Mouse (Mus musculus): ENCODE measurements around the gene Slco1c1. TPM values are rescaled to one million over a fixed set of nuclear protein-coding genes. Genes with fewer than 3 reads are reported as not detected.
A peak's percentile ranks its signal among the peaks of the same experiment; 100 is the strongest.

The Slco1c1 gene
- polyA plus RNA-seq, 1 experiment from 2014 or later: not detected

- H3K9me3 ChIP-seq (ENCODE audit: low read length): no peaks in the 10 kb centered on the region
- no peak overlapping the region for H3K4me3 ChIP-seq (ENCODE audit: low read length)
- ATAC-seq (ENCODE audit: low FRiP score, low TSS enrichment): no peak
- H3K27me3 ChIP-seq (ENCODE audit: insufficient read depth, low read length): no peaks in the 10 kb centered on the region
- no peak overlapping the region for H3K4me2 ChIP-seq (replicated peaks; ENCODE audit: low read depth, low read length)
- H3K27ac ChIP-seq (ENCODE audit: low read length): no peak overlapping the region
- H3K4me1 ChIP-seq (ENCODE audit: insufficient read depth, low read length): no peaks in the 10 kb centered on the region
- no peaks in the 10 kb centered on the region for H3K36me3 ChIP-seq (ENCODE audit: insufficient read depth, low read length)
- no peak overlapping the region for H3K9ac ChIP-seq (replicated peaks; ENCODE audit: low read length)
- WGBS: 76% methylated on average over 2 of the region's 2 CpGs
These were observed 1.6 kb upstream of the Slco1c1 start for GRCm38 (mm10) chr6:141522541-141522940.

- Histone ChIP-seq H3K4me2 (replicated peaks; ENCODE audit: low read depth, low read length) (no peak overlapping the region), H3K9ac (replicated peaks; ENCODE audit: low read length) (no peak overlapping the region), H3K9me3 (ENCODE audit: low read length) (no peaks in the 10 kb centered on the region), H3K4me1 (ENCODE audit: insufficient read depth, low read length) (no peaks in the 10 kb centered on the region), H3K36me3 (ENCODE audit: insufficient read depth, low read length) (no peaks in the 10 kb centered on the region), H3K27me3 (ENCODE audit: insufficient read depth, low read length) (no peaks in the 10 kb centered on the region), H3K4me3 (ENCODE audit: low read length) (no peak overlapping the region), H3K27ac (ENCODE audit: low read length) (no peak overlapping the region)
- ATAC-seq (ENCODE audit: low FRiP score, low TSS enrichment): no peak
- WGBS: 97% methylated on average over 1 of the region's 1 CpGs
These were observed 1.6 kb downstream of the Slco1c1 start for GRCm38 (mm10) chr6:141525787-141526186.

- no peak overlapping the region for H3K9ac ChIP-seq (replicated peaks; ENCODE audit: low read length)
- H3K4me3 ChIP-seq (ENCODE audit: low read length): no peak overlapping the region
- H3K27me3 ChIP-seq (ENCODE audit: insufficient read depth, low read length): no peaks in the 10 kb centered on the region
- no peak for ATAC-seq (ENCODE audit: low FRiP score, low TSS enrichment)
- H3K27ac ChIP-seq (ENCODE audit: low read length): no peak overlapping the region
- no peaks in the 10 kb centered on the region for H3K36me3 ChIP-seq (ENCODE audit: insufficient read depth, low read length)
- no peaks in the 10 kb centered on the region for H3K9me3 ChIP-seq (ENCODE audit: low read length)
- H3K4me2 ChIP-seq (replicated peaks; ENCODE audit: low read depth, low read length): no peak overlapping the region
- H3K4me1 ChIP-seq (ENCODE audit: insufficient read depth, low read length): no peaks in the 10 kb centered on the region
- 72% methylated on average over 6 of the region's 6 CpGs for WGBS
These were observed 6.7 kb downstream of the Slco1c1 start for GRCm38 (mm10) chr6:141530865-141531264.

GRCm38 (mm10) chr6:141537298-141537697, 13.1 kb downstream of the Slco1c1 start:
- Histone ChIP-seq H3K27me3 (ENCODE audit: insufficient read depth, low read length) (no peaks in the 10 kb centered on the region), H3K9ac (replicated peaks; ENCODE audit: low read length) (no peak overlapping the region), H3K36me3 (ENCODE audit: insufficient read depth, low read length) (no peaks in the 10 kb centered on the region), H3K9me3 (ENCODE audit: low read length) (no peaks in the 10 kb centered on the region), H3K4me1 (ENCODE audit: insufficient read depth, low read length) (0 out of 2 replicates have a peak, but pooled peaks cover 6% of the 10 kb centered on the region), H3K27ac (ENCODE audit: low read length) (no peak overlapping the region), H3K4me3 (ENCODE audit: low read length) (no peak overlapping the region), H3K4me2 (replicated peaks; ENCODE audit: low read depth, low read length) (no peak overlapping the region)
- no peak for ATAC-seq (ENCODE audit: low FRiP score, low TSS enrichment)
- WGBS: 23% methylated on average over 3 of the region's 3 CpGs

GRCm38 (mm10) chr6:141541136-141541535, 17.0 kb downstream of the Slco1c1 start:
- WGBS: 66% methylated on average over 1 of the region's 1 CpGs
- Histone ChIP-seq H3K4me2 (replicated peaks; ENCODE audit: low read depth, low read length) (no peak overlapping the region), H3K9ac (replicated peaks; ENCODE audit: low read length) (no peak overlapping the region), H3K4me1 (ENCODE audit: insufficient read depth, low read length) (peaks cover 14% of the 10 kb centered on the region; the same call in 1 of the 2 replicates), H3K4me3 (ENCODE audit: low read length) (no peak overlapping the region), H3K36me3 (ENCODE audit: insufficient read depth, low read length) (no peaks in the 10 kb centered on the region), H3K27me3 (ENCODE audit: insufficient read depth, low read length) (no peaks in the 10 kb centered on the region), H3K27ac (ENCODE audit: low read length) (no peak overlapping the region), H3K9me3 (ENCODE audit: low read length) (no peaks in the 10 kb centered on the region)
- ATAC-seq (ENCODE audit: low FRiP score, low TSS enrichment): no peak

- ATAC-seq (ENCODE audit: low FRiP score, low TSS enrichment): peak; percentile 71; the same call in 1 of the 2 replicates
- 54% methylated on average over 7 of the region's 7 CpGs for WGBS
- peaks cover 8% of the 10 kb centered on the region; the same call in 1 of the 2 replicates for H3K4me1 ChIP-seq (ENCODE audit: insufficient read depth, low read length)
- no peaks in the 10 kb centered on the region for H3K27me3 ChIP-seq (ENCODE audit: insufficient read depth, low read length)
- H3K4me2 ChIP-seq (replicated peaks; ENCODE audit: low read depth, low read length): no peak overlapping the region
- no peak overlapping the region for H3K4me3 ChIP-seq (ENCODE audit: low read length)
- H3K27ac ChIP-seq (ENCODE audit: low read length): no peak overlapping the region
- no peak overlapping the region for H3K9ac ChIP-seq (replicated peaks; ENCODE audit: low read length)
- H3K36me3 ChIP-seq (ENCODE audit: insufficient read depth, low read length): no peaks in the 10 kb centered on the region
- H3K9me3 ChIP-seq (ENCODE audit: low read length): no peaks in the 10 kb centered on the region
These were observed 19.2 kb downstream of the Slco1c1 start for GRCm38 (mm10) chr6:141543344-141543743.

GRCm38 (mm10) chr6:141558118-141558517, 34.0 kb downstream of the Slco1c1 start:
- H3K27ac ChIP-seq (ENCODE audit: low read length): no peak overlapping the region
- no peaks in the 10 kb centered on the region for H3K4me1 ChIP-seq (ENCODE audit: insufficient read depth, low read length)
- no peaks in the 10 kb centered on the region for H3K9me3 ChIP-seq (ENCODE audit: low read length)
- H3K4me3 ChIP-seq (ENCODE audit: low read length): no peak overlapping the region
- ATAC-seq (ENCODE audit: low FRiP score, low TSS enrichment): no peak
- no peaks in the 10 kb centered on the region for H3K36me3 ChIP-seq (ENCODE audit: insufficient read depth, low read length)
- no peaks in the 10 kb centered on the region for H3K27me3 ChIP-seq (ENCODE audit: insufficient read depth, low read length)
- no peak overlapping the region for H3K4me2 ChIP-seq (replicated peaks; ENCODE audit: low read depth, low read length)
- 72% methylated on average over 1 of the region's 1 CpGs for WGBS
- H3K9ac ChIP-seq (replicated peaks; ENCODE audit: low read length): no peak overlapping the region

GRCm38 (mm10) chr6:141567366-141567765, 43.2 kb downstream of the Slco1c1 start:
- 86% methylated on average over 2 of the region's 2 CpGs for WGBS

GRCm38 (mm10) chr6:141567852-141568558, 43.8 kb downstream of the Slco1c1 start:
- Histone ChIP-seq H3K9ac (replicated peaks; ENCODE audit: low read length) (no peak overlapping the region), H3K27ac (ENCODE audit: low read length) (no peak overlapping the region), H3K4me3 (ENCODE audit: low read length) (no peak overlapping the region), H3K4me1 (ENCODE audit: insufficient read depth, low read length) (no peaks in the 10 kb centered on the region), H3K4me2 (replicated peaks; ENCODE audit: low read depth, low read length) (no peak overlapping the region), H3K27me3 (ENCODE audit: insufficient read depth, low read length) (no peaks in the 10 kb centered on the region), H3K36me3 (ENCODE audit: insufficient read depth, low read length) (no peaks in the 10 kb centered on the region), H3K9me3 (ENCODE audit: low read length) (no peaks in the 10 kb centered on the region)
- 87% methylated on average over 10 of the region's 10 CpGs for WGBS
- no peak for ATAC-seq (ENCODE audit: low FRiP score, low TSS enrichment)

More at GRCm38 (mm10) chr6:141567366-141567765, 43.2 kb downstream of the Slco1c1 start:
- Histone ChIP-seq H3K4me1 (ENCODE audit: insufficient read depth, low read length) (no peaks in the 10 kb centered on the region), H3K4me2 (replicated peaks; ENCODE audit: low read depth, low read length) (no peak overlapping the region), H3K27ac (ENCODE audit: low read length) (no peak overlapping the region), H3K4me3 (ENCODE audit: low read length) (no peak overlapping the region), H3K9ac (replicated peaks; ENCODE audit: low read length) (no peak overlapping the region), H3K9me3 (ENCODE audit: low read length) (no peaks in the 10 kb centered on the region), H3K27me3 (ENCODE audit: insufficient read depth, low read length) (no peaks in the 10 kb centered on the region), H3K36me3 (ENCODE audit: insufficient read depth, low read length) (no peaks in the 10 kb centered on the region)
- ATAC-seq (ENCODE audit: low FRiP score, low TSS enrichment): no peak

GRCm38 (mm10) chr6:141568559-141568946, 44.4 kb downstream of the Slco1c1 start:
- H3K4me2 ChIP-seq (replicated peaks; ENCODE audit: low read depth, low read length): no peak overlapping the region
- no peak overlapping the region for H3K27ac ChIP-seq (ENCODE audit: low read length)
- whole genome bisulfite sequencing: 63% methylated on average over 3 of the region's 3 CpGs
- H3K9me3 ChIP-seq (ENCODE audit: low read length): no peaks in the 10 kb centered on the region
- no peak overlapping the region for H3K4me3 ChIP-seq (ENCODE audit: low read length)
- H3K36me3 ChIP-seq (ENCODE audit: insufficient read depth, low read length): no peaks in the 10 kb centered on the region
- no peaks in the 10 kb centered on the region for H3K27me3 ChIP-seq (ENCODE audit: insufficient read depth, low read length)
- no peak for ATAC-seq (ENCODE audit: low FRiP score, low TSS enrichment)
- no peak overlapping the region for H3K9ac ChIP-seq (replicated peaks; ENCODE audit: low read length)
- no peaks in the 10 kb centered on the region for H3K4me1 ChIP-seq (ENCODE audit: insufficient read depth, low read length)

Data from kidney, embryonic 16.5 days (tissue).